Mouse (Mus musculus): ENCODE results near the gene Snca. TPM values are rescaled to one million over a fixed set of nuclear protein-coding genes. Genes with fewer than 3 reads are reported as not detected.

The Snca gene
- polyA plus RNA-seq (2017; shearing (Covaris generic)), result not detected

DNA sequence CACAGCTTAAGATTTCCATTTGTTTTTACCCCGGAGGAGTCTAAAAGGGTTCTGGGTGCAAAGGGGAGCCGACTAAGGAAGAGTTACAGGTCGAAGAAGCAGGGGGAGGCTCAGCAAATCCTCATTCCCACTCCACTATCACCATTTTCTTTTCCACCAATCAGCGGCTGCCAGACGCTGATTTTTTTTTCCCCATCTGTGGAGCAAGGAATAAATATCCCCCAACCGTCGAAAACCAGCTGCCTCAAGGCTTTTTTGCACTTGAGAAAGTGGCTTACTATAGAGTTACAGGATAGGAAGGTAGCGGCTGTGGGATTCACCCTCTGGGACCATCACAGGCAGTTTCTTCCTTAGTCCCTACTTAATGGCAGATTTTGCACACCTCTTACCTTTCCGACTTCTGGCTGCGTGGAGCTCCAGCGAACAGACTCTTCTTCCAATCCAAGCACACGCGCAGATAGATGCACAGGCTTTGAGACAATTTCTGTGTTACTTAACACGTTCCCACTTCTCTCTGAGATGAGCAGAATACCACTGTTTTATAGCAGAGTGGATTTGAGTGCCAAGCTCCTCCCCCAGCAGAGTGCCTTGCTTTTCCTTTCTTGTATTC is at the start of gene Snca:
Gene Snca, minus strand, starts transcription at position 574 of the 610 bp plus-strand sequence.

Other genes starting within 250 kb of the Snca start
- gene Mmrn1, start 95.1 kb upstream of the Snca start, polyA plus RNA-seq (2017; shearing (Covaris generic)), result not detected

Data from effector memory CD4-positive, alpha-beta T cell, adult 7 months (primary cell).